Mouse (Mus musculus) macrophage (primary cell): Measurements from ENCODE around the gene Hoxb8. TPM values are rescaled to one million over a fixed set of nuclear protein-coding genes. Genes with fewer than 3 reads are reported as not detected.

ENCODE experiments used
- H3K27ac ChIP-seq: fragments of 350-480 bp; formaldehyde crosslinking; 2 replicates; pipeline ENCODE4 v1.9.0; 2021
- H3K36me3 ChIP-seq: fragments of 350-480 bp; formaldehyde crosslinking; 2 replicates; pipeline ENCODE4 v1.9.0; 2021; ENCODE audit errors: inconsistent target
- H3K4me3 ChIP-seq: fragments of 350-480 bp; formaldehyde crosslinking; 2 replicates; pipeline ENCODE4 v1.9.0; 2021; ENCODE audit errors: inconsistent target
- H3K79me2 ChIP-seq: fragments of 350-480 bp; formaldehyde crosslinking; 2 replicates; pipeline ENCODE4 v1.9.0; 2021; ENCODE audit errors: inconsistent target
- WGBS: methylation state at CpG from one replicate; pipeline ENCODE4 v1.1.7; 2026; ENCODE audit warnings: inconsistent platforms; ENCODE audit not compliant: missing documents; 5-methylcytosine and 5-hydroxymethylcytosine counted together
- polyA plus RNA-seq: library from polyadenylated mRNA; stranded (reverse); fragments of 250-400 nt; gene quantifications from 3 replicates; pipeline ENCODE4 v1.2.4, GENCODE M21; 2018; ENCODE audit warnings: inconsistent platforms

Gene Hoxb8
- polyA plus RNA-seq, 1 experiment from 2014 or later = not detected

DNA sequence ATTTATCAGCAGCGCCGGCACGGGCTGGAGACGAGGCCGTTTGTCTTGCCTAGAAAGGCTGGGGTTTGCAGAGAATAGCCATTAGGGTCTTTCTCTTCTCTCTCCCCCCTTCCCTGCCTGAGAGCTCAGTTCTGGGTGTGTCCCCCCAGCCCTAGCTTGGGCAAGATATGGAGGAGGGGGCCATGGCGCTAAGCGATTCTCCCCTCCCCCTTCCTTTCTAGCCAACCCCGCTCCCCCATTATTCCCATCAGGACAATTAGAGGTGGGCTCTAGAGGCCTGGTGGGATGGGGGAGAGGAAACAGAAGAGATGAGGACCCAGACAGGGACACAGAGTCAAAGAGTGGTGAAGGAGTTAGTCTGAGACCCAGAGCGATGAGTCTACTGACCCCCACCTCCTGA lies 5.7 kb downstream of the Hoxb8 start:
- Histone ChIP-seq H3K4me3 (no peak overlapping the region), H3K79me2 (no peaks in the 10 kb centered on the region), H3K36me3 (no peaks in the 10 kb centered on the region), H3K27ac (no peak overlapping the region)
- WGBS = 46% methylated on average over 9 of the region's 9 CpGs

DNA sequence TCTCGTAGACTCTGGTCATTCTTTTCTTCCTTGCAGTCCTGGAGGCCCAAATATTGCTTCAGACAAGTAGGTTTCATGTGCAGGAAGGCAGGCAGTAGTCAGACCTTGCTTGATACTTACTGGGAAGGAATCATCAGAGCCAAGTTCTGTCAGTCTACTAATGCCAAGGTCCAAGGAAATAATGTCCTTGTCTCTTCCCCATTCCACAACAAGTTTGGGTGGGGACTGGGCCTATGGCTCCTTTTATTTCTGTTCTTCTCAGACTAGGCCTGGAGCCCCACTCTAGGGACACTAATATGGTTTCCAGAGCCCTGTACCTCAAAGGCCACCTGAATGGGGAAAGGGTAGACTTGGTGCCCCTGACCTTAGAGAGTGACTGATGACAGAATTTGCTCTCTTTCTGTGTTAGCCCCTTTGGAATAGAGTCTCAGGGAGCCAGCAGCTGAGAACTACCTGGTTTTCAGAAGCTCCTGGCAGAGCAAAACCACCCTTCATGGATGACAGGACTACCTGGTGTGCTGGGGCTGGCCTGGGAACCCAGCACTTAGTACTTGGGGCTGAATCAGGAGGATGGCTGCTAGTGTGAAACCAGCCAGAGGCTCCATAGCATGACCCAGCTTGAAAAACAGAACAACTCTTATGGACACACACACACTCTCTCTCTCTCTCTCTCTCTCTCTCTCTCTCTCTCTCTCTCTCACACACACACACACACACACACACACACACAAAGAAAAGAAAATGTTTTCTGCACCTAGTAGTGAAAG lies 6.9 kb downstream of the Hoxb8 start:
- H3K27ac ChIP-seq = no peak overlapping the region
- no peaks in the 10 kb centered on the region for H3K36me3 ChIP-seq
- WGBS = 81% methylated on average over 1 of the region's 1 CpGs
- H3K4me3 ChIP-seq = no peak overlapping the region
- H3K79me2 ChIP-seq = no peaks in the 10 kb centered on the region

DNA sequence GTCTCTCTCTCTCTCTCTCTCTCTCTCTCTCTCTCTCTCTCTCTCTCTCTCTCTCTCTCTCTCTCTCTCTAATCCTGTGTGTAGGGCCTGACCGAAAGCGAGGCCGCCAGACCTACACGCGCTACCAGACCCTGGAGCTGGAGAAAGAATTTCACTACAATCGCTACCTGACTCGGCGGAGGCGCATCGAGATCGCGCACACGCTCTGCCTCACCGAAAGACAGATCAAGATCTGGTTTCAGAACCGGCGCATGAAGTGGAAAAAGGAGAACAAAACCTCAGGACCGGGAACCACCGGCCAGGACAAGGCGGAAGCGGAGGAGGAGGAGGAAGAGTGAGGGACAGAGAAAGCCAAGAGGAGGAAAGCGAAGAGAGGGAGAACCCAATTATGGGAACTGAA lies 7.6 kb downstream of the Hoxb8 start:
- Histone ChIP-seq H3K79me2 (no peaks in the 10 kb centered on the region), H3K4me3 (no peak overlapping the region), H3K27ac (no peak overlapping the region), H3K36me3 (no peaks in the 10 kb centered on the region)
- 56% methylated on average over 15 of the region's 21 CpGs for WGBS

DNA sequence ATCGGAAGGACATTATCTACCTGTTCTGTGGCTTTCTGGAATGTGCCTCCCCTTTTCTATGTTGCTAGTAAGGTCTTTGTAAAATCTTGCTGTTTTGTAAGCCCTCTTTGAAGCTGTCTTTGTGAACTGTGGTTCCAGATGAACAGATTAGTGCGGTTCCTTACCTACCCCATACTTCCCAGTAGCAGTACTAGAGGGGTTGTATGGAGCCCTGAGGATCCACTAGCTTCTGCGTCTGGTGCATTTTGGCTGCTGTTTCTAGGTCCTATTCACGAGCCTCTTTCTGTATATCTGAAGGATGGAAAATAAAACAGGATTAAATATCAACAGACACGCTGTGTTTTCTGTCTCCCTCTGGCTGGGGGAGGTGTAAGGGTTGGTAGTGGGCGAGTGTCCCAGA lies 8.1 kb downstream of the Hoxb8 start:
- no peaks in the 10 kb centered on the region for H3K36me3 ChIP-seq
- no peak overlapping the region for H3K4me3 ChIP-seq
- WGBS = 87% methylated on average over 6 of the region's 6 CpGs
- no peak overlapping the region for H3K27ac ChIP-seq
- H3K79me2 ChIP-seq = no peaks in the 10 kb centered on the region

DNA sequence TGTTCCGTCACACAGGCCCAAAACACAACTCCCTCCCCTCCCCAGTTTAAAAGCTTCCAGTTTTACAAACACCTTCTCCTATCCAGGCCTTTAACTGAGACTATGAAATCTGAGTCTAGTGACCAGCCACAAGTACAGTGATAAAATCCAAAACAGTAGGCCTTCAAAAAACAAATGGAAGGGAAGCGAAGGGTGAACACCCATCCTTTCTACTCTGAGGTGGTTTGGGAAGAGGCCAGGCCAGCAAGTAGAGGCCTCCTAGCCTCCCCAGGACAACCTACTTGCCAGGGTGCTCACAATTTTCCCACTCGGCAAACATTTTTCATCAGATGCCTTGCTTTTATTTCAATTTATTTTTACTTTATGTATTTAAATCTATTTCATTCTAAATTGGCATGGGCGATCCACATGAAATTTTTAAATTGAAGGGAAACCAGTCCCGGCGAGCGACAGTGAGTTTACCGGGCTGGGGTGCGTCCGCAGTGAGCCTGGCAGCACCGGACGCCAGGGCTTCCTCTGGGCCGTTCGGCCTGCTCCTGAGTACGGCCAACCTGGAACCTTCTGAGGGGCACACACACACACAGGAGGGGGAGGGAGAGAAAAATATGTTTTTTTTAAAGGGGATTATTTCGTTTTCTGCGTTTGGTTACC lies 9.1 kb downstream of the Hoxb8 start:
- 86% methylated on average over 17 of the region's 17 CpGs for WGBS
- H3K27ac ChIP-seq = no peak overlapping the region
- no peaks in the 10 kb centered on the region for H3K79me2 ChIP-seq
- H3K36me3 ChIP-seq = no peaks in the 10 kb centered on the region
- H3K4me3 ChIP-seq = no peak overlapping the region

DNA sequence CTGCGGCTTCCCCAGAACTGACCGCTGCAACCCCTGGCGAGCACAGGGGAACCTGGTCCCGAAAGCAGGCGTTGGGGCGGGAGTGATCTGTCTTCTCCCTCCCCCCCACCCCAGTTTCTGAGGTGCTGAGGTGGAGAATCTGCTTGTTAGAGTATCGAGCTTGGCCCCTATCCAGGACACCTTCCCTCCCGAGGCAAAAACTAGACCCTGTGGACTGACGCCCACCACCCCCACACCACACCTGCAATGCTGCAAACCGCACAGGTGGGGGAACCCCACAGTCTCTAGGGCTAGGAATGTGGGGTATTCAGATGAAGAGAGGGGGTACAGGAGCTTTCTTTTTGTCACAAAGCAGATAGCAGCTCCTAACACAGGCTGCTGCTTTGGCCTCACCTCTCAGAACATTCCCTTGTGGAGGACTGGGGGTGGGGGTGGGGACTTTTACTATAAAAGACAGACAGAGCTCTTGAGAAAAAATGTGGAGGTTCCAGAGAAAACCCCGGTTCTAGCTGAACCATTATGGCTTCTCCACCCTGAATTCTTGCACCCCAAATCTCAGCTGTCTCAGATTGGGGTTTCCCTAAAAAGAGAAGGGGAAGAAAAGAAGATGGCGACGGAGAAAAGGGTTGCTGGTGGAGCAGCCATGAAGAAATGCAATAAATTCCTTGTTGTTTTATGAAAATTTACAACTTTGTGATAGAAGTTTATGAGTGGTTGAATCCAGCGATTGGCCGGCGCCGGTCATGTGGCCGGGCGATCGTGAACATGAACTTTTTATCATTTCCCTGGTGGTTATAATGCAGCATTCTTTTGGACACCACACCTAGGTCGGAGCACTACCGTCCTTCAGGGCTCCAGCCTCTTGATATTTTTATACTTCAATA lies 10.2 kb downstream of the Hoxb8 start, which contains the start of gene Hoxb6:
Hoxb6 (plus strand) TSS at position 796 of the 884 bp plus-strand sequence.
- H3K36me3 ChIP-seq = no peaks in the 10 kb centered on the region
- H3K4me3 ChIP-seq = no peak within 1 kb of the TSS
- no peaks in the 10 kb centered on the region for H3K79me2 ChIP-seq
- WGBS = 24% methylated on average over 20 of the region's 22 CpGs
- no peak within 1 kb of the TSS for H3K27ac ChIP-seq

DNA sequence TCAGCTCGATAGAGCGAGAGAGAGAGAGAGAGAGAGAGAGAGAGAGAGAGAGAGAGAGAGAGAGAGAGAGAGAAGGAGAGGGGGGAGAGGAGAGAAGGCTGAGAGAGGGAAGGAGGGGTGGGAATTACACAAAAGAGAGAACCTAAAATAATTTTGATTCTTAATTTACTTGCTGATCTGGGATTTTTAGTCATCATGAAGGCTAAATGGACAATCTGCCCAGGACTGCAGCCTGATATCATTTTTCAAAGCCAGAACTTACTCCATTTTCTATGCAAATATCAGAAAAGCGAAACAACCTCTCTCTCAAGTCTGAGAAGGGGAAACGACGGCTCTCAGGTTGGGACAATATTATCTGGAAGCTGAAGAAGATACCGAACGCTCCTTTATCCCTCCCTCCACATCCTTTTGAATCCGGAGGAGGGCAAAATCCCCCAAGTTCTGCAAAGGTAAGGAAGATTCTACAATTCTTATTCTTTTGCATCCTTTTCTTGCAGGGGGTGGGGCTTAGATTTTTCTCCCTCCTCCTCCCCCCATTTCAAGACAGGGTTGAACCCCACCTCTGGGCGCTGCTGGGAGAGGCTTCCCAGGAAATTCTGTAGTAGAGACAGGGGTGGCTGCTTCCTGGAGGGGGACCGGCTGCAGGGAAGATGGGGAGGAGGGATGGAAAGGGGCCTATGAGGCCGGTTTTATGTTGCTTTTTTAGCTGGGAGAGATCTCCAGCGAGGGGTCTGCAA lies 11.0 kb downstream of the Hoxb8 start:
- WGBS = 5% methylated on average over 12 of the region's 12 CpGs
- H3K27ac ChIP-seq = no peak overlapping the region
- no peak overlapping the region for H3K4me3 ChIP-seq

DNA sequence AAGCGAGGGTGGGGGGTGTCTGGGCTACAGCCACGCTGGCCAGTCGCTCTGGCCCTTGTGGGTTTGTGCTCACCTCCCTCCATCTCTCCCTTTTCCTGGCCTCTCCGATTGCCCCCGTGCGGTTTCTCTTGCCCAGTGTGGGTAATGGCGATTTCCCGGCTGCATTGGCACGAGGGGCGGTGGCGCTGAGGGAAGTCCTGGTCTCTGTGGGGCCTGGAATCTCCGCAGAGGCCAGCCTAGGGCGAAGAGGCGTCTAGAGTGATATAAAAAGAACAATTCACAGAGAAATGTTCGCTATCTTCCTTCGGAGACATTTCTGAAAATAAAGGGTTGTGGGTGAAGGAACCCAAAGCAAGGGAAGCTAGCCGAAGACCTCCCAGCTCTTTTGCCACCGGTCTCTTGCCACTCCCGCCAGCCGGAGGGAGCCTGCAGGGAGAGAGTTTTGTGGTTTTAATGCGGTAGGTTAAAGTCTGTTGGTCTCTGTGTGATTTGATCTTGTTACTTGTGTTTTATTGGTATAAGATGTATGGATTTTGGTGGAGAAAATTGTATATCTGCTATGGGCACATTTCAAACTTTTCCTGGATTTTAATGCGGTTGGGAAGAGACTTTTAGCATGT lies 11.7 kb downstream of the Hoxb8 start:
- H3K36me3 ChIP-seq = no peaks in the 10 kb centered on the region
- no peak overlapping the region for H3K27ac ChIP-seq
- H3K4me3 ChIP-seq = no peak overlapping the region
- no peaks in the 10 kb centered on the region for H3K79me2 ChIP-seq
- WGBS = 5% methylated on average over 22 of the region's 22 CpGs

More for the DNA sequence above, 11.0 kb downstream of the Hoxb8 start:
- Histone ChIP-seq H3K79me2 (no peaks in the 10 kb centered on the region), H3K36me3 (no peaks in the 10 kb centered on the region)

DNA sequence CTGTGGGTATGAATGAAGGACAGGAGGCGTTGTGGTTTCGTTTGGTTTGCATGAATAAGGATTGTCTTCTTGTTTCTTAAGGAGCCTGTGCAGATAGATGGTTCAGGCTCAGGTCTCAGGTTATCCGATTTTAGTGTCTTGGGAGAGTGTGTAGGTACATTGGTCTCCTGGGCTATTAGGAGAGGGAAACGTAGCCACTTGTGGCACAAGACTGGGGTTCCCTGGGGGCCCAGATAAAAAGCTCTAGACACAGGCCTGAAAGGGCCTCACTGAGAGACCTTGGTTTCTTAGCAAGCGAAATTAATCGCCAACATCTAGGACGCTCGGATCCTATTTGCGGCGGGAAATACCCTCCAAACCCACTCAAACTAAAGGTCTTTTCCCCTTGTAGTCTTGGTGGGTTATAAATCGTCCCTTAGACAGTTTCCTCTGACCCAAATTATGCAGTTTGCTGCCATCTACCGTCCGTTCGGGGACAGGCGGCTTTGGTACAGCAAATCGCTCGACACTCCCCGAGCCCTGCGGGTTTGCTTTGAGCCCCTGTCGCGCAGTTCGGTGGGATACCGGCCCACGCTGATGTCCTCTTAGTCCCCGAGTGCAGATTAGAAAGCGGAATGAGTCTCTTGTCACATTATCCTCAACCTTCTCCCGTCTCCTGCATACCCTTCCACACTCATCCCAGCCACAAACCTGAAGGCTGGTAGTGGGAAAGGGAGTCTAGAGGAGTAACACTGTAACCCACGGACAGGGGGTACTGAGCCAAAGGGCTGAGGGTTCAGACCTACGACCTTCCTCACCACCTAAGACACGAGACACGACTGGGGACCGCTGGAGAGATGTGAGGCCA lies 12.8 kb downstream of the Hoxb8 start:
- H3K4me3 ChIP-seq = no peak overlapping the region
- H3K27ac ChIP-seq = no peak overlapping the region
- WGBS = 2% methylated on average over 32 of the region's 32 CpGs
- no peaks in the 10 kb centered on the region for H3K79me2 ChIP-seq
- no peaks in the 10 kb centered on the region for H3K36me3 ChIP-seq

DNA sequence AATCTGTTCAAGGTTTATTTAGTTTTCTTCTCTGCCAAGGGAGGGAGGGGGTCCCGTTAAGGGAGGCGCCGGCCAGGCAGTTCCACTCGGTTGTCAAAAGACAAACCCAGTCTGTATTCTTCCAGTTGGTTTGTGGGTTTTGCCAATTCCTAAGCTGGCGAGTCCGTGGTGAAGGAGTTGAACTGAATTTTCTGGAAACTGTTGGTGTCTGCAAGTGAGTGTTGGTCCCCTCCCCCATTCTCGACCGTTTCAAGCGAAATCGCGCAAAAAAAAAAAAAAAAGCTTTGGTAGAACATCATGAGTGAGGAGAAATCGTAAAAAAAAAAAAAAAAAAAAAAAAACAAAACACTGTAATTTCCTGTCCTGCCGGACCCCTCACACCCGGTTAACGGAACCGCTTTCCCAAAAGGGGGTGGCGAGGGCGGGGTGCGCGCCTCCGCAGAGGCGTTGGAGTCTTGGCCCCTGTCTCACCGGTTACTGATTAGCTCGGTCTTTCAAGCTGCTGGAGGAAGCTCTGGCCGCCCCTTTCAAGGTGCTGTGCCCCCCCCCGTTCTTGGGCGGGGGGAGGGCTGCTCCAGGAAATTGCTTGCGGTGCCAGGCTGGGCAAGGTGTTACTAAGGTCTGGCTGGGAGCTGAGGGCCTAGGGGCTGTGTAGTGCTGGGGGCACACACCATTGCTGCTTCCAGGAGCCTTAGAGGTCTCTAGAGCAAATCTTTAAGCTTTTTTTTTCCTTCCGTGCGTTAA lies 13.6 kb downstream of the Hoxb8 start:
- no peak overlapping the region for H3K4me3 ChIP-seq
- WGBS = 1% methylated on average over 23 of the region's 30 CpGs
- H3K36me3 ChIP-seq = no peaks in the 10 kb centered on the region
- no peak overlapping the region for H3K27ac ChIP-seq
- no peaks in the 10 kb centered on the region for H3K79me2 ChIP-seq

DNA sequence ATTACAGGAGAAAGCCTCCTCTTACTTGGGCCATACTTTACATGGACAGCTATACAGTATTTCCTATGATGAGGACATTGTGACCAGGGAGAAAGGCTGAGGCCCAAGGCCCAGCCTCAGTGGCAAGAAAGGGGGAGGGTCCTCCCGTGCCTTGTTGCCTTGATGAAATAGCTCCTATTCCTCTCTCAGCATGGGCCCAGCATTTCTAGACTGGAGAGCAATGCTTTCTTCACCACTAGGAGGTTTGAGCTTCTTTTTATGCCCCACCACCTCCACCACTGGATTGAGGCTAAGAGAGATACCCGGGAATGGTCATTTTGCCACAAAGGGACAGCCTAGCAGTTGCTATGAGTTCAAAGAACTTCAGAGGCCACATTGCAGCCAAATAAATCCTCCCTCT lies 15.3 kb downstream of the Hoxb8 start:
- Histone ChIP-seq H3K4me3 (no peak overlapping the region), H3K27ac (no peak overlapping the region), H3K36me3 (no peaks in the 10 kb centered on the region), H3K79me2 (no peaks in the 10 kb centered on the region)
- WGBS = 100% methylated on average over 1 of the region's 2 CpGs

DNA sequence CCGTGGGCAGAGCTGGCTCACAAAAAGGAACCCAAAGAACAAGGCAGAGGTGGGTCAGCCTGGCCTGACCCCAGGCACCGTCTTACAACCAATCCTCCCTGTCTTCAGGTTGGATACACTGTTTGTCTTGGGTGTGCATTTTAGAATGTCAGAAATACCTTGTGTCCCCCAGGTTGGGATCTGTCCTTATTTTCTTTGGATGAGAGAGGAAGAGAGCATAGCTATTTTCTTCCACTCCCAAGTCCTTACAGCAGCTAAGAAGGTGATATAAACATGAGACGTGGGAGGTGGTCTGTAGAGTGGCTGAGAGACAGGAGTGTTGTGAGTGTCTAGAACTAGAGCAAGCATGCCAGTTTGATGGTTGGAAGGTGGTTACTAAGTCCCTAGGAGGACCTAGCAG lies 15.7 kb downstream of the Hoxb8 start:
- WGBS = 76% methylated on average over 3 of the region's 3 CpGs
- H3K36me3 ChIP-seq = no peaks in the 10 kb centered on the region
- H3K4me3 ChIP-seq = no peak overlapping the region
- no peak overlapping the region for H3K27ac ChIP-seq
- no peaks in the 10 kb centered on the region for H3K79me2 ChIP-seq
